30 mouse cellular contexts compared by ENCODE assay signal in genomic region chr15:6724442-6724841, GRCm38 (mm10).
"Had no signal": no experiment of that assay in that cellular context is flagged by ENCODE, and none has a peak within 500 bp of the region (broad histone marks: within the 10 kb centered on the region; RNA-seq: fewer than 3 reads in every experiment).

No protein-coding gene starts in this region.

- DNase-seq: heart, postnatal 10 days; heart, postnatal 14 days; heart, postnatal 36 days; heart, postnatal 4 days; kidney, adult 11 months; kidney, adult 18-20 months; kidney, adult 2 months; kidney, adult 8-10 months; kidney, adult 9 months; kidney, postnatal 10 days; kidney, postnatal 14 days; kidney, postnatal 25 days; kidney, postnatal 36 days; kidney, postnatal 4 days; layer of hippocampus, adult 9-11 months; layer of hippocampus, postnatal 36 days had no signal

- H3K9me3 ChIP-seq: heart, embryonic 12.5 days; heart, embryonic 13.5 days; heart, embryonic 15.5 days; hindbrain, embryonic 15.5 days; intestine, embryonic 15.5 days; kidney, embryonic 15.5 days had no signal

- H3K4me3 ChIP-seq: heart, embryonic 12.5 days; heart, embryonic 13.5 days; heart, embryonic 15.5 days; hindbrain, embryonic 10.5 days; hindbrain, embryonic 12.5 days; hindbrain, embryonic 13.5 days; hindbrain, embryonic 15.5 days; intestine, embryonic 15.5 days; kidney, embryonic 15.5 days; layer of hippocampus, adult 2 months; left cerebral cortex, adult 2 months had no signal

- H3K36me3 ChIP-seq: heart, embryonic 15.5 days; hindbrain, embryonic 13.5 days; intestine, embryonic 15.5 days had no signal

- H3K27ac ChIP-seq: heart, embryonic 13.5 days; heart, embryonic 15.5 days; hindbrain, embryonic 10.5 days; hindbrain, embryonic 12.5 days; hindbrain, embryonic 13.5 days; hindbrain, embryonic 14.5 days; hindbrain, embryonic 15.5 days; hindbrain, postnatal 0 days; intestine, embryonic 15.5 days; kidney, embryonic 15.5 days; kidney, postnatal 0 days; layer of hippocampus, adult 2 months; left cerebral cortex, adult 2 months had no signal

- H3K9ac ChIP-seq: heart, embryonic 12.5 days; heart, embryonic 13.5 days; heart, embryonic 15.5 days; hindbrain, embryonic 12.5 days; hindbrain, embryonic 13.5 days; hindbrain, embryonic 14.5 days; hindbrain, embryonic 15.5 days; intestine, embryonic 15.5 days; kidney, embryonic 15.5 days had no signal

- H3K27me3 ChIP-seq: heart, embryonic 12.5 days; heart, embryonic 13.5 days; heart, embryonic 15.5 days; hindbrain, embryonic 12.5 days; hindbrain, embryonic 13.5 days; hindbrain, embryonic 15.5 days; intestine, embryonic 15.5 days; kidney, embryonic 15.5 days had no signal

- H3K4me1 ChIP-seq: hindbrain, embryonic 12.5 days had no signal
